Mouse (Mus musculus): ENCODE data around the gene Hrh1.

DNA sequence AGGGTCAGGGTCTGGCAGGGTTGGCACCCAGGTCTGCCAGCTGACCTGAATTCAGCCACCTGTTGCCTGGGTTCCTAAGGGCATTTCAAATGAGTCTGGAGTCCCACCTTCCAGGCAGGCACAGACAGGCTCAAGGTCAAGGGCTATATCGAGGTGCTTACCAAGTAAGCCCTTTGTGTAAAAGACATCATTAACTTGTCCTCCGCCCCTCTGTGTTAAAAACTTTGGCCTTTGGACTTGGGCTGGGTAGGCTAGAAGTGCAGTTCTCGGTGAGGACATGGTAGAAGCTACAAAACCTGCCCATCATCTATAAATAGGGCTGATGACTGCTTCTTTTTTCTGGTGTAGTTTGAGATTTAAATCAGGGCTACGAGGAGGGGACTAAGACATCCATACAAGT, 1.1 kb upstream of the Hrh1 start:
- TF ChIP-seq ZMIZ1 (IDR thresholded peaks at IDR 0.05; ENCODE audit: low read depth, low read length): no peak
- TF ChIP-seq ETS1 (conservative IDR thresholded peaks at IDR 0.05; ENCODE audit: low read depth, low read length): no peak
- TF ChIP-seq E2F4 (IDR thresholded peaks at IDR 0.05; ENCODE audit: insufficient replicate concordance, low read depth, low read length): no peak
- no peak for TF ChIP-seq POLR2A (IDR thresholded peaks at IDR 0.05; ENCODE audit: low read depth, low read length)
- TF ChIP-seq POLR2AphosphoS2 (IDR thresholded peaks at IDR 0.05; ENCODE audit: low read depth, low read length): no peak
- no peak for TF ChIP-seq MAX (IDR thresholded peaks at IDR 0.05; ENCODE audit: low read length)
- TF ChIP-seq CTCF (conservative IDR thresholded peaks at IDR 0.05 in 1 of 2, IDR thresholded peaks at IDR 0.05 in 1 of 2; ENCODE audit: low read depth in 2 of 2, low read length in 2 of 2): no peak
- TF ChIP-seq RCOR1 (conservative IDR thresholded peaks at IDR 0.05; ENCODE audit: low read depth, low read length): no peak
- TF ChIP-seq UBTF (IDR thresholded peaks at IDR 0.05; ENCODE audit: low read depth, low read length): no peak
- no peak for TF ChIP-seq MXI1 (IDR thresholded peaks at IDR 0.05; ENCODE audit: low read depth, low read length)
- TF ChIP-seq ZNF384 (IDR thresholded peaks at IDR 0.05; ENCODE audit: low read depth, low read length): no peak
- TF ChIP-seq JUN (IDR thresholded peaks at IDR 0.05; ENCODE audit: insufficient read depth, low read depth, low read length): no peak
